Mouse (Mus musculus): ENCODE measurements around the gene Fut11.

DNA sequence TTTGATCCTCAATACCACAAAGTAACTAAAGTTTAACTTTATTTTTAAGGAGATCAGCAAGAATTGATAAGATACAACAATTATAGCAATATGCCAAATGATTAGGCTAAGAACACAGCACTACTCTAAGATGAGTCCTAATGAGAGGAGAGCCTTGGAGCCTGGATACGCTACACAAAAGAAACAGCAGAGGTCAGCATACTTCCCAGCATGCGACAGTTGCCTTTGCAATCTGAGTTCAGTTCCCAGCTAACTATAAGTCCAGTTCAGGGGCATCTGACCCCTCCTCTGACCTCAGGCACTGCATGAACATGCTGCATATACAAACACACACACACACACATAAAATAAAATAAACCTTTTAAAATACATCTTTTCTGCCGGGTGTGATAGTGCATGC is 49.2 kb upstream of the Fut11 start:
- TF ChIP-seq CTCF (IDR thresholded peaks at IDR 0.05; ENCODE audit: low read depth, low read length) (no peak), GATA2 (IDR thresholded peaks at IDR 0.05; ENCODE audit: borderline replicate concordance, low read depth, low read length) (no peak), TAL1 (conservative IDR thresholded peaks at IDR 0.05; ENCODE audit: low read depth, low read length) (no peak)

Measured in G1E (cell line).